Mouse (Mus musculus): ENCODE measurements at regions not wholly inside any gene's neighbourhood (a gene's known extent, or its start where the extent isn't known, plus 50 kb on each side); places are given as distances from the start of the nearest gene placed in this dataset.

DNA sequence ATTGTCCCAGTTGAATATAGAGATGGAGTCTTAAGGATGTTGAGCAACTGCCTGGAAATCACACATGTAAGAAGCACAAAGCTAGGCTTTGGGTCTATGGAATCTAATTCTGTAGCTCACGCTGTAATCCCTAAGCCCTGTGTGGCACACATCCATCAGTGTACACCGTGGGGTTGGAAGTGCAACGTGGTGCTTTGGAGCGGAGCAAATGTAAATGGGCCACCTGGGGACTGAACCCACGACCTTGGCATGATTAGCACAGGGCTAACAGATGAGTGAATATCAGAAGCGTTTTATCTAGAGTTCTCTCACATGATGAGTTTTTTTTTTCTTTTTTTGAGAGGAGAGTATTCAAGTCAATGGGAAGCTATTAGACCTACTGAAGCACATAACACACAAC lies 437.6 kb downstream of the Tmem182 start:
- no peak overlapping the region for H3K4me3 ChIP-seq (ENCODE audit: low read depth, low read length)
- WGBS: 78% methylated on average over 6 of the region's 6 CpGs
- ATAC-seq (ENCODE audit: insufficient number of reproducible peaks, insufficient read depth, low FRiP score, low read depth): no peak

DNA sequence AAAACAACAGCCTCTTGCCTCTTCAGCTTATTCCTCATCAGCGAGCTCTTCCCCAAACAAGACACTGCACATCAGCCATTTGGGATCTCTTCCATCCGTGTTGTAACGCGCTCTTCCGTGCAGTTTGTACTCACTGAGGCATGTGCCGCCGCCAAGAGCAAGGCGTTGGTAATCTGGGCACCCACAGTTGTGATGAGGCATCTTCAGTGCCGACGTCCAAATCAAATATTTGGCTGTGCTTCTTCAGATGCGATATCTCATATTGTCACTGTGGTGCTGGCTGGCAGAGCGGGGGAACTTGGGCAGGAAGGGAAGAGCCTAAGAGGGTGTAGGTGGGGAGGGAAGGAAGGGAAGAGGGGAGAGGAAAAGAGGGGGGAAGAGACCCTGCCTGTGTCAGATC lies 439.2 kb downstream of the Tmem182 start:
- no peaks in the 10 kb centered on the region for H3K27me3 ChIP-seq (ENCODE audit: control insufficient read depth, insufficient read depth, low read length)
- H3K4me2 ChIP-seq (replicated peaks; ENCODE audit: low read depth, low read length): no peak overlapping the region
- no peak overlapping the region for H3K27ac ChIP-seq (ENCODE audit: low read length)
- no peaks in the 10 kb centered on the region for H3K4me1 ChIP-seq (ENCODE audit: control insufficient read depth, insufficient read depth, low read length)
- no peak overlapping the region for H3K4me3 ChIP-seq (ENCODE audit: low read depth, low read length)
- WGBS: 93% methylated on average over 12 of the region's 12 CpGs
- no peak overlapping the region for H3K9ac ChIP-seq (replicated peaks; ENCODE audit: low read depth, low read length)
- ATAC-seq (ENCODE audit: insufficient number of reproducible peaks, insufficient read depth, low FRiP score, low read depth): no peak
- H3K9me3 ChIP-seq (ENCODE audit: control insufficient read depth, low read depth, low read length): no peaks in the 10 kb centered on the region
- no peaks in the 10 kb centered on the region for H3K36me3 ChIP-seq (ENCODE audit: control insufficient read depth, insufficient read depth, low read length)

More for the DNA sequence above, 437.6 kb downstream of the Tmem182 start:
- Histone ChIP-seq H3K27ac (ENCODE audit: low read length) (no peak overlapping the region), H3K27me3 (ENCODE audit: control insufficient read depth, insufficient read depth, low read length) (no peaks in the 10 kb centered on the region), H3K4me1 (ENCODE audit: control insufficient read depth, insufficient read depth, low read length) (no peaks in the 10 kb centered on the region), H3K4me2 (replicated peaks; ENCODE audit: low read depth, low read length) (no peak overlapping the region), H3K9me3 (ENCODE audit: control insufficient read depth, low read depth, low read length) (no peaks in the 10 kb centered on the region), H3K36me3 (ENCODE audit: control insufficient read depth, insufficient read depth, low read length) (no peaks in the 10 kb centered on the region), H3K9ac (replicated peaks; ENCODE audit: low read depth, low read length) (no peak overlapping the region)

DNA sequence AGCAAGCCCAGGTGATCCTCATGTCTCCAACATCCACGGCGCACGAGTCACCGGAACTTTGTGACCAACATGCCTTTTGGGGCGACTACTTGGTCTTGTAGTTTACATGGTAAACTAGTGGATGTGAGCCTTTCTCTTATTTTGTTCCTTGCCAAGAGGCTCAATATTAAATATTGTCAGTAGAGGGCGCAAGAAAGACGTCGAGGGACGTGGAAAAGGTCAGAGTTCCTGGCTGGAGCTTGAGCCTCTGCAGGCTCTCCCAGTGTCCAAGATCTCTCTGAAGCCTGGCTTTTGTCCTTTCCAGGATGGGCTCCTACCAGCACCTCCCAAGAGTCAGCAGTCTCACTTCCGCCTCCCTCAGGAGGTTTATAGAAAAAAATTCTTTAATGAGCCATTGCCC lies 458.8 kb downstream of the Tmem182 start:
- Histone ChIP-seq H3K9ac (replicated peaks; ENCODE audit: low read depth, low read length) (no peak overlapping the region), H3K4me2 (replicated peaks; ENCODE audit: low read depth, low read length) (no peak overlapping the region), H3K27ac (ENCODE audit: low read length) (no peak overlapping the region), H3K36me3 (ENCODE audit: control insufficient read depth, insufficient read depth, low read length) (no peaks in the 10 kb centered on the region), H3K27me3 (ENCODE audit: control insufficient read depth, insufficient read depth, low read length) (no peaks in the 10 kb centered on the region), H3K4me3 (ENCODE audit: low read depth, low read length) (no peak overlapping the region), H3K9me3 (ENCODE audit: control insufficient read depth, low read depth, low read length) (no peaks in the 10 kb centered on the region), H3K4me1 (ENCODE audit: control insufficient read depth, insufficient read depth, low read length) (no peaks in the 10 kb centered on the region)
- WGBS: 44% methylated on average over 10 of the region's 10 CpGs
- no peak for ATAC-seq (ENCODE audit: insufficient number of reproducible peaks, insufficient read depth, low FRiP score, low read depth)

DNA sequence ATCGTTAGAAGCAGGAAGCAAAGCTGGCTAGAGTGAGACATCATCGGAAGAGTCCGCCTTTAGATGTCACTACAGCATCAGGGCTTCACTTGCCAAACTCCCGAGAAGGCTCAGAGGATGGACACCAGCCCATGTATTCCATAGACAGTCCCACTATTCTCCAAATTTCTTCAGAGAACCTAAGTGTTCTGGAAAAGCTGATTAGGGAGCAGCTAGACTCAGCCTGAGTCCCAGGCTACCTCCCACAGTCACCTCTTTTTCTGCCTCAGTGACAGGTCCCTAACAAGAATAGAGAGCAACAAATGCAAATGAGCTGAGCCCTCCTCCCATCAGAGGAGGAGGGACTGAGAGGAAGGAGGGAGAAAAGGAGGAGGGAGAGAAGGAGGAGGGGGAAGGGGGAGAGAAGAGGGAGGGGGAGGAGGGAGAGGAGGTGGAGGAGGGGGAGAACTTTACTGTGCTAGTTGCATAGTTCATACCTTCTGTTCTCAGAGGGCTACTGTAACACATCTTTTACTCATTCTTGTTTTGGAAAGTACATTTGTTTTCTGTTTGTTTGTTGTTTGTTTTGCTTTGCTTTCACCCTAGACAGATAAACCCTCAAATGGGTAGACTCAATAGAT lies 465.8 kb downstream of the Tmem182 start:
- Histone ChIP-seq H3K36me3 (ENCODE audit: control insufficient read depth, insufficient read depth, low read length) (no peaks in the 10 kb centered on the region), H3K4me1 (ENCODE audit: control insufficient read depth, insufficient read depth, low read length) (peaks cover 5% of the 10 kb centered on the region; the same call in 1 of the 2 replicates), H3K4me3 (ENCODE audit: low read depth, low read length) (no peak overlapping the region), H3K9ac (replicated peaks; ENCODE audit: low read depth, low read length) (no peak overlapping the region), H3K27ac (ENCODE audit: low read length) (no peak overlapping the region), H3K9me3 (ENCODE audit: control insufficient read depth, low read depth, low read length) (no peaks in the 10 kb centered on the region), H3K4me2 (replicated peaks; ENCODE audit: low read depth, low read length) (no peak overlapping the region), H3K27me3 (ENCODE audit: control insufficient read depth, insufficient read depth, low read length) (no peaks in the 10 kb centered on the region)
- 30% methylated on average over 4 of the region's 4 CpGs for WGBS
- 0 out of 2 replicates have a peak, but pooled peaks have one; percentile 10 for ATAC-seq (ENCODE audit: insufficient number of reproducible peaks, insufficient read depth, low FRiP score, low read depth)

DNA sequence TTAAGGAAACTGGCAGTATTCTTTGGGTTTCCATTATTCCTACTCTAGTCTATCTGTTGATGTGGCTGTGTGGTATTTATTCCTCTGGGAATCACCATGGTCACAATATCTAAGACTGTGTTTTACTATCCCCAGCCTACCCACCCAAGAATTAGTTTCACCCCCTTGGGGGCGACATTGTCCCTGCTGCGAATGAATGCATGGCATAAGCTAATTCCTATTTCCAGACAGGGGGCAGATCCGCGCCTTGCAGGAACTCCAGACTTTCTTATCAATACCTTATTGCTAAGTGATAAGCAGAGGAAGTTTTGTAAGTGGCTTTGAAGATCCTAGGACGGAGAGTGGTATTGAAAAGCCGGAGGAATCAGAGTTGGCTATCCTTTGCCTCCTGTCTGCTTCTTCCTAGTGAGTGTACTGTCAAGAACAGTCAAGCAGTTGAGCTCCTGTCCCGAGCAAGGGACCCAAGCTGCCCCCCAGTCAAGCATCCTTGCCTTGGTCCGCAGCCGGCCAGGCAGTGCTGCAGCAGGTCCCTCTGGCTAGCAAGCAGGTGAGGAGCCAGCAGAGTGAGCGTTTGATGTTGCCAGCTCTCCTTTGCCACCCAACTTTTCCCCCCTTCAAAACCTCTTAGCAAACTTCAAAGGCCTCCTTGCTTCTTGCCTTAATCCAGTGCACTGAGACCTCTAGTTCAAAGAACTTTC lies 469.3 kb downstream of the Tmem182 start:
- peak overlapping the region; percentile 23; the same call in 1 of the 2 replicates for H3K4me2 ChIP-seq (replicated peaks; ENCODE audit: low read depth, low read length)
- H3K27me3 ChIP-seq (ENCODE audit: control insufficient read depth, insufficient read depth, low read length): no peaks in the 10 kb centered on the region
- no peak for ATAC-seq (ENCODE audit: insufficient number of reproducible peaks, insufficient read depth, low FRiP score, low read depth)
- 13% methylated on average over 10 of the region's 10 CpGs for WGBS
- no peak overlapping the region for H3K27ac ChIP-seq (ENCODE audit: low read length)
- H3K4me3 ChIP-seq (ENCODE audit: low read depth, low read length): 0 out of 2 replicates have a peak overlapping the region, but pooled peaks have one; percentile 3
- H3K9ac ChIP-seq (replicated peaks; ENCODE audit: low read depth, low read length): no peak overlapping the region
- H3K36me3 ChIP-seq (ENCODE audit: control insufficient read depth, insufficient read depth, low read length): no peaks in the 10 kb centered on the region
- peaks cover 5% of the 10 kb centered on the region; the same call in 1 of the 2 replicates for H3K4me1 ChIP-seq (ENCODE audit: control insufficient read depth, insufficient read depth, low read length)
- H3K9me3 ChIP-seq (ENCODE audit: control insufficient read depth, low read depth, low read length): no peaks in the 10 kb centered on the region

DNA sequence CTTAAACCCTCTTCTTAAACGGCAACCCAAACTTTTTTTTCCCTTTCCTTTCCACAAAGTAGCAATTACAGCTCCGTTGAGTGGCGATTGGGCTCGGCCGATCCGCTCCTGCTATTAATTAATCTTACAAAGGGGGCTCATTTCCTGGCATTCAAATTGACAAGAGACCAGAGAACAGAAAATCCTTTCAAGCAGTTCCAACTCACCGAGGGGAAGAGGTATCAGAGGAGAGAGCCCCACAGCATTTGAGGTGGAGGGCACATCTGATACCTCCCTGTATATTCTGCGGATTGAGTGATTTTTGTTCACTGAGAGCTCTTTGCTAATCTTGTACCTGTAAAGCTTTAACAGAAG lies 469.8 kb downstream of the Tmem182 start:
- H3K27me3 ChIP-seq (ENCODE audit: control insufficient read depth, insufficient read depth, low read length): no peaks in the 10 kb centered on the region
- H3K4me3 ChIP-seq (ENCODE audit: low read depth, low read length): 0 out of 2 replicates have a peak overlapping the region, but pooled peaks have one; percentile 3

DNA sequence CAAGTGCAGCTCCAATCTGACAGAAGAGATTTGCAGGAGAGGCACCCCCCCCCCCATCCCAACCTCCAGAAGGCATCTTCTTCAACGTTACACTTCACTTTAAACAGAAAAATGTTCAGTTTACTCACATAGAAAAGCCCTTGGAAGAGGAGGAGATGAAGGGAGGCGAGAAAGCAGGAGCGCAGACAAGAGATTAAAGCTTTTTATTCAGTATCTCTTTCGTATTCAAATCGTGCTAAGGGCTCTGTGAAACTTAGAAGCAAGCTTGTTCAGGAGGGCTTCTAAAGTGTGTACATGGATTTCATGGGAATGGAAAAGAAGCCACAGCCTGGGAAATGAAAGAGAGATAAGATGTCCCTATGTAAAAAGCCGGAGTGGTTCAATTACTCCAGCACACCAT lies 470.2 kb downstream of the Tmem182 start:
- no peak overlapping the region for H3K27ac ChIP-seq (ENCODE audit: low read length)
- H3K27me3 ChIP-seq (ENCODE audit: control insufficient read depth, insufficient read depth, low read length): no peaks in the 10 kb centered on the region
- H3K36me3 ChIP-seq (ENCODE audit: control insufficient read depth, insufficient read depth, low read length): no peaks in the 10 kb centered on the region
- no peak overlapping the region for H3K4me2 ChIP-seq (replicated peaks; ENCODE audit: low read depth, low read length)
- no peak overlapping the region for H3K9ac ChIP-seq (replicated peaks; ENCODE audit: low read depth, low read length)
- WGBS: 42% methylated on average over 6 of the region's 6 CpGs
- no peak for ATAC-seq (ENCODE audit: insufficient number of reproducible peaks, insufficient read depth, low FRiP score, low read depth)
- H3K4me3 ChIP-seq (ENCODE audit: low read depth, low read length): no peak overlapping the region
- peaks cover 5% of the 10 kb centered on the region; the same call in 1 of the 2 replicates for H3K4me1 ChIP-seq (ENCODE audit: control insufficient read depth, insufficient read depth, low read length)
- H3K9me3 ChIP-seq (ENCODE audit: control insufficient read depth, low read depth, low read length): no peaks in the 10 kb centered on the region

More for the DNA sequence above, 469.8 kb downstream of the Tmem182 start:
- H3K36me3 ChIP-seq (ENCODE audit: control insufficient read depth, insufficient read depth, low read length): no peaks in the 10 kb centered on the region
- peak overlapping the region; percentile 23; the same call in 1 of the 2 replicates for H3K4me2 ChIP-seq (replicated peaks; ENCODE audit: low read depth, low read length)
- peaks cover 5% of the 10 kb centered on the region; the same call in 1 of the 2 replicates for H3K4me1 ChIP-seq (ENCODE audit: control insufficient read depth, insufficient read depth, low read length)
- H3K9me3 ChIP-seq (ENCODE audit: control insufficient read depth, low read depth, low read length): no peaks in the 10 kb centered on the region
- H3K9ac ChIP-seq (replicated peaks; ENCODE audit: low read depth, low read length): no peak overlapping the region
- H3K27ac ChIP-seq (ENCODE audit: low read length): no peak overlapping the region
- no peak for ATAC-seq (ENCODE audit: insufficient number of reproducible peaks, insufficient read depth, low FRiP score, low read depth)
- WGBS: 5% methylated on average over 8 of the region's 8 CpGs

DNA sequence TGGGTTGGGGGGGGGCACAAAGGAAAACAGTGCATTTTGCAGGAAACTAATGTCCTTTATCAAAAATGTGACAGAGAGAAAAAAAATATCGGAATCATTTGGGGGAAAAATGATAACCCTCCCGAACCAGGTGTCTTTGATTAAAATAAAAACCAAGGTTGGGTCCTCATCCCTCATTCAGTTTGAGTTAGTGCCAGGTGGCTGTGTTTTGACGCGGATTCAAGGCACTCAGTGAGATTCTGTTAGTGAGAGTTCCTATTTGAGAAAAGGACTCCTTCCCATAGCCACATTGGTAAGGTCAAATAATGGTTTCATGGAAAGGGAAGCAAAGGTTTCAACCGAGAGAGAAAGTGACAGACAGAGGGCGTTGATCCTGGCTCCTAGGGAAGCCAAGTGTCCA lies 470.9 kb downstream of the Tmem182 start:
- H3K9ac ChIP-seq (replicated peaks; ENCODE audit: low read depth, low read length): no peak overlapping the region
- ATAC-seq (ENCODE audit: insufficient number of reproducible peaks, insufficient read depth, low FRiP score, low read depth): no peak
- 60% methylated on average over 6 of the region's 6 CpGs for WGBS
- H3K9me3 ChIP-seq (ENCODE audit: control insufficient read depth, low read depth, low read length): no peaks in the 10 kb centered on the region
- H3K4me3 ChIP-seq (ENCODE audit: low read depth, low read length): no peak overlapping the region
- no peak overlapping the region for H3K27ac ChIP-seq (ENCODE audit: low read length)
- H3K27me3 ChIP-seq (ENCODE audit: control insufficient read depth, insufficient read depth, low read length): no peaks in the 10 kb centered on the region
- no peak overlapping the region for H3K4me2 ChIP-seq (replicated peaks; ENCODE audit: low read depth, low read length)
- H3K4me1 ChIP-seq (ENCODE audit: control insufficient read depth, insufficient read depth, low read length): peaks cover 5% of the 10 kb centered on the region; the same call in 1 of the 2 replicates
- no peaks in the 10 kb centered on the region for H3K36me3 ChIP-seq (ENCODE audit: control insufficient read depth, insufficient read depth, low read length)

All from stomach, embryonic 14.5 days (tissue).